Mouse (Mus musculus) adrenal gland, postnatal 10 days (tissue): ENCODE data around the gene Rhov. TPM values are rescaled to one million over a fixed set of nuclear protein-coding genes. Genes with fewer than 3 reads are reported as not detected.

Source experiments
- DNase-seq: peaks from one replicate; pipeline ENCODE4 v3.0.0; 2021; ENCODE audit warnings: mixed read lengths
- total RNA-seq, 2 experiments: library from RNA; stranded (reverse); gene quantifications; 2 replicates each; pipeline ENCODE4 v1.2.3; 2021

Gene Rhov
- total RNA-seq, 2 experiments from 2014 or later: 0.27 to 0.36 TPM

DNA sequence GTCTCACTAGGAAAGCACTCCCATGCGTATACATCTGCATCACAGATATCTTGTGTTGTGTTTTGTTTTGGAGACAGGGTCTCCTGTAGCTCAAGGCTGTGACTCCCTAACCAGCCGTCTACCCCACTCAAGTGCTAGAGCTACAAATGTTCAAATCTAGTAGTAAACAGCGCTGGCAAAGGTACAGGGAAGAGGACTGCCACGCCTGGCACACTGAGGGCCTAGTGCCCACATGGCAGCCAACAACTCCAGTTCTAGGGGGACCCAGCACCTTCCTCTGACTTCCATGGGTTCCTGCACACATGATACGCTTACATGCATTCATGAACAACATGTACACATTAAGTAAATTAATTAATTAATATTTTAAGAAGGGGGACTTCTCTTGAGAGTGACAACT is 21.2 kb upstream of the Rhov start:
- DNase-seq: no peak

DNA sequence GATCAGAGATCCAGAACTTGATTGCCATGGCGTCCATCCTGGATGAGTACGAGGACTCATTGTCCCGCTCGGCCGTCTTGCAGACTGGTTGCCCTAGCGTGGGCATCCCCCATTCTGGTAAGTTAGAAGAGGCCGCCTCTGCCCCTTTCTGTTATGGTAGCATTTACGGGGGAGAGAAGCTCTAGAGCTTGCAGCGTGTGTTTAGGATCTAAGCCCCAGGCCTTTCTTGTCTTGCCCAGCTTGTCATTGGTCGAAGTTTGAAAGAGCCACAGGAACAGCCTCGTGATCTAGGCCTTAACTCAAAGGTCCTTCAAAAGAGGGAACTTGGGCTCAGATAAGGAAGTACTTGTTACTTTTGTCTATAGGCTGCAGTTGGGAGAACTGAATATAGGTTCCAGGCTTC is 17.9 kb upstream of the Rhov start:
- no peak for DNase-seq

GRCm38 (mm10) chr2:119288270-119288882 is 17.3 kb upstream of the Rhov start, which contains the start of gene Vps18:
Gene Vps18 (plus strand): TSS chr2:119288740.
- DNase-seq: peak; percentile 99

DNA sequence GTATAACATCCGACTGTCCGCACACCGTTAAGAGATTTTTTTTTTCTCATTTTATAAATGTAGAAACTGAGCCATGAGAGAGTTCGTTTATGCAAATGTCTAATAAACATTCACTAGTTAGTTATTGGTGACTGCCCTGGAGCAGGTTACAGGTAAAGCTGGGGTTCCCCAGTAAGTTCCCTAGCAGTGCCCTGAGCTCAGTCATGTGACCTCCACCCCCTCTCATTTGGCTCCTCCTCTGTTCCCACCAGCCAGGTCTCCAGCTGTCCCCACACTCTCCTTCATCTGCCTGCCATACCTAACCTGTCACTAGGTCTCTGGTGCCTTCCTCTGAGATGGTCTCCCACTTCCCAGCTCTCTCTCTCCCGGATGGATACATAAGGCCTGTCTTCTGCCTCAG is 16.3 kb upstream of the Rhov start:
- no peak for DNase-seq

- DNase-seq: no peak
These were observed 11.0 kb upstream of the Rhov start for GRCm38 (mm10) chr2:119281899-119282565.

DNA sequence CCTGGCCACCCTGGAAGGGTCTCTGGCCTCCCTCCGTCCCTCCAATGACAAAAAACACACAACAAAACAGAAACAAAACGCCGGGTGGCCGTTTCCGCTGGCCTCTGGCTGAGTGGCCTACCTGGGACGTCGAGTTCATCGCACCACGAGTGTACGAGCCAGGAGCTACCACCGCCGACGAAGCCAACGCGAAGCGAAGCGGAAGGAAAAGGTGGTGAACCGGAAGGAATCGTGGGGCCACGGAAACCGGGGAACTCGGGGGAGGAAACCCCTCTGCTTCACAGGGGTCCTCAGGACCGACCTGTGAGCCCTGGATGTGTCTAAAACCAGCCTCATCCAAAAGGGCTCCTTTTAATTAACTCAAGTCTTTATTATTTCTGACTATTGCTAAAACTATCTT is 6.7 kb upstream of the Rhov start:
- DNase-seq: no peak

DNA sequence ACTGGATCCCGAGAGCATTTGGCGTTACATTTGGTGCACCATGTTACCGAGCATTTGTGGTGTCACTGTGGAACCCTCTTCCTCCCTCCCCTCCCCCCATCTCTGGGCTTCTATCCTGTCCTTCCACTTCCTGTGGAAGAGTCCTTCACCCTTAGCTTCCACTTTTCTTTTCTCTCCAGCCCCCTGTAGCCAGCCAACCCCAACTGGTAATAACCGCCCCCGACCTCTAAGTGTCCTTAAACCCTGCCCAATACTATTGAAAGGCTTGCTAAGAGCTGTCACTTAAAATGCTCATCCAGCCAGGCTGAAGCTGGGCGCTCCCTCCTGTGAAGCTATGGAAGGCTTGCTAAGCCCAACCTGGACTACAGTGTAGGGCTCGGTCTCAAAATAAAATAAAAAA is 5.9 kb upstream of the Rhov start:
- no peak for DNase-seq

- DNase-seq: no peak
These were observed 3.1 kb upstream of the Rhov start for GRCm38 (mm10) chr2:119274126-119274525.

GRCm38 (mm10) chr2:119270286-119270642 is 808 bp downstream of the Rhov start:
- DNase-seq: no peak

GRCm38 (mm10) chr2:119263813-119264212 is 7.3 kb downstream of the Rhov start:
- no peak for DNase-seq

DNA sequence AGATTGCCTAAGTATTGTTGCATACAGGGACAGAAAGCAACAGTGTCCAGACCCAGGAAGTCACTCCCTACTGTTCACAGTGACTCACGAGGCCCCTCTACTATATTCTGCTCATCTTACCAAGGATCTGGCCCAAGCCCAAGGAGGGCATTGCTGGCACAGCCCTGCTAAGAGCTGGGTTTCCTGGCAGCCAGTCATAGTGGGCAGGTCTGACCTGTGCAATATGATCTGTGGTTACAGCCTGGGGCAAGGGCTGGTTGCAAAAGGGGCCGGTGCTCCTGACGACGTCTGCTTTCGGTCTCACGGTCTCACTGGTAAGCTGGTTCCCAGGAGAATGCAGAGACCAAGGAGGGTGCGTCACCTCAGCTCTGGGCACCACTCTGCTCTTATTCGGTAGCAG is 8.1 kb downstream of the Rhov start:
- peak; percentile 93 for DNase-seq

GRCm38 (mm10) chr2:119261326-119261725 is 9.7 kb downstream of the Rhov start:
- no peak for DNase-seq

DNA sequence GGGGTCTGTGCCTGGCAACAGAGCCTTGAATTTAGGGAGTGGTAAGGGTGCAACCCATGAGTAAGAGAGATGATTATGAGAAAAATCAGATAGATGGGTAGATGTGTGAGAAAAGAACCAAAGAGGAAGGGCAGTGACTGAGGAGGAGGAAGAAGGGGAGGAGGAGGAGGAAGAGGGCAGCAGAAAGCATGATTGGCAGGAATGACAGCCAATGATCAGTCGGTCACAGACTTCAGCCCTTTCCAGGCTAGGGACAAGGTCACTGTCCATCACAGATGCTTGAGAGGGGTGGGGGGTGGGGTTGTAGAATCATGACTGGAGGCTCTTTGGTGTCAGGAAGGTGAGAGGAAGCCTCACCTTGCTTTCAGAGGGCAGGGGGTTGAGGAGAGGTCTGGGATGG is 10.6 kb downstream of the Rhov start:
- DNase-seq: no peak

DNA sequence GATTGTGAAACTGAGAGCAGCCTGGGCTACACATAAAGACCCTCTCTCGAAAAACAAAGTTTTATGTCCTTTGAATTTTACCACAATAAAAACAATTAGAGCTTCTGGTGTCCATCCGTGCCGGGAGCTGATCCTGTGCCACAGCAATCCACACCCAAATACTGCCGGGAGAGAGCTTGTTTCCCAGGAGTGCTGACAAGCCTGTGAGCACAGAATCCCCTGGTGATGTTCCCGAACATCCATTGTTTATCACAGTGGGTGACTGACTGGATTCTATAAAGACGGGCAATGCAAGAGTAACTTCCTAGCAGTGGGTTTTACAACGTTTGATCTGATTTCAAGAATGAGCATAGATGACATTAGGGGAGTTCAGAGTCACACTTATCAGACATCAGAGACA is 16.1 kb downstream of the Rhov start:
- DNase-seq: no peak

- DNase-seq: peak; percentile 94
These were observed 20.1 kb downstream of the Rhov start for GRCm38 (mm10) chr2:119250826-119251478.

DNA sequence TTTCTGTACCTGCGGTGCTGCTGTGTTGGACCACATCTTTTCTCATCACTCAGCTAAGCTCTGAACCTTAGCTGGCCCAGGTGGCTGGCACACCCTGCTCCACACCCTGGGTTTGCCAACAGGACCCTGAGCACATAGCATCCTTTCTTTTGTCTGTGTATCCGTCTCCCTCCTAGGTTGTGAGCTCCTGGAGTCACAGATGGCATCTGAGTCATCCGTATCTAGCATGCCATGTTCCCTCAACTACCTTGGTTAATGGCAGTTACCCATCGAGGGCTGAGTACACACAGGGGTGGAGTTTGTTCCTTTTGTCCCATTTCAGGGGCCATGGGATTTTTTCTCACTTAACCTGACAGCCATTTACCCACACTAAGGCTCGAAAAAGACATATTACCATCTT is 20.7 kb downstream of the Rhov start:
- no peak for DNase-seq

GRCm38 (mm10) chr2:119249592-119250061 is 21.4 kb downstream of the Rhov start:
- DNase-seq: no peak

- DNase-seq: no peak
These were observed 23.2 kb downstream of the Rhov start for GRCm38 (mm10) chr2:119247904-119248303.

- DNase-seq: no peak
These were observed 25.8 kb downstream of the Rhov start for GRCm38 (mm10) chr2:119245246-119245645.

DNA sequence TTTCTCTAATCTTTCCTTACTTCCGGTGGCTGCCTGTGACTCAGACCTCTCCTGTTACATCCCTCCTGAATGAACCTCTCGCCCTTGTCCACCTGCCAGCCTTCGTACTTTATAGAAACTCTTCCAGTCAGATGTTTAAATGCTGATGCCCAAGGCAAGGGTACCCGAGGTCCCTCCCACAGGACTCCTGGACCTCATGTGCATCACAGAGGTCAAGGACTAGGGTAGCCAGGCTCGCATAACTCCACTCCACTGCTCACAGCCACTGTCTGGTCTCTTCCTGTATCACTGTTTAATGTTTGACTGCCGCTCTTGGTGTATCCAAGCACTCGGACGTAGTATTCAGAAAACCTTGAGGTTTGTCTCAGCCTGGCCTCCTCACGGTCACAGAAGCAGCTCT is 28.5 kb downstream of the Rhov start:
- DNase-seq: no peak

GRCm38 (mm10) chr2:119240819-119241186 is 30.3 kb downstream of the Rhov start:
- no peak for DNase-seq

GRCm38 (mm10) chr2:119240075-119240818 is 30.8 kb downstream of the Rhov start:
- DNase-seq: no peak

DNA sequence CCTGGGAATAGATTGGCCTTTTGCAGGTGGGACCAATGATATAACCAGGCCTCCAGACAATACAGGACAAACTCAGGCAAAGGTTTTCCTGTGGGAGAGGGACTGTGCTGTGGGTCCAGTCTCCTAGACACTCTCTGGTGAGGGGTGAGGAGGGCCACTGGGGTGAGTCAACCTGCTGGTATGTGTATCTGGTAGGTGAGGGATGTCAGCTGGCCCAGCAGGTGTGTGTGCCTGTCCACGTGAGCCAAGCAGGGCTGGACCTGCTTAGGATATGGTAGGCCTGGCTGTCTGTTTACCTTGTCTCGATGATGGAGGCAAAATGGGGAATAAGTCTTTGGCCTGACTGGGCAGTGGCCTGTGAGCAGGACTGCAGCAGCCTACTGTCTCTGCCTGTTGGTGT is 32.4 kb downstream of the Rhov start:
- DNase-seq: no peak
